Mouse (Mus musculus): ENCODE measurements at regions not wholly inside any gene's neighbourhood (a gene's known extent, or its start where the extent isn't known, plus 50 kb on each side); places are given as distances from the start of the nearest gene placed in this dataset.

DNA sequence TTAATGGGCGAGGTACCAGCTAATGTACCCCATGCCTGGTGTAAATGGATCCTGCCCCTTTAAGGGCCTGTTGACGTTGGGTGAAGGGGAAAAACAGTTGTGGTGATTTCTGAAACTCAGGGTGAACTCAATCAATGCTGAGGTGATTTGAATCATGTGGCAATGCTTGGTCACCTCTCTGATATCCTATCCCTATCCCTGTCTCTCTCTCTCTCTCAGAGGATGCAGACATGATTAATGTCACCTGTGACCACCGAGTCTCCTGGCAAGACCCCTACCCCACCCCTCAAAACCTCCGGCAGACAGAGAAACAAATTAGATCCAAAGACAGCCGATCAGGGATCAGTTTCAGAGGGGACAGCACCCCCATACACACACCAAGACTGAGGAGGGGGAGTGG lies 54.8 kb upstream of the Tbx3 start:
- DNase-seq (ENCODE audit: low spot score in 2 of 2) = no peak

DNA sequence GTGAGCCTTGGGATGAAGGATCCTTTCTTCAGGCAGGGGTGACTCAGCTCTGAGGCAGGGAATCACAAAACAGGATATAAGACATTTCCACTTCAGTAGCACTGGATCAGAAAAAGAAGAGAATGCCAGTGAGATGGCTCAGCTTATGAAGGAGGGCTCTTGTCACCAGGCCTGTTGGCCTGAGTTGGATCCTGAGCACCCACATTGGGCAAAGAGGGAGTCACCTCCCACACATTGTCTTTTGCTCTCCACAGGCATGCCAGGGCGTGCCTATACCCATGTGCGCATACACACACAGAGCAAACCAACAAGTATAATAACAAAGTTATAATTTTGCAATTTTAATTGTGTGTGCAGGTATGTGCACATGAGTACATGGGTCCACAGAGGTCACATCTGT lies 52.6 kb upstream of the Tbx3 start:
- DNase-seq (ENCODE audit: low spot score in 2 of 2) = no peak

DNA sequence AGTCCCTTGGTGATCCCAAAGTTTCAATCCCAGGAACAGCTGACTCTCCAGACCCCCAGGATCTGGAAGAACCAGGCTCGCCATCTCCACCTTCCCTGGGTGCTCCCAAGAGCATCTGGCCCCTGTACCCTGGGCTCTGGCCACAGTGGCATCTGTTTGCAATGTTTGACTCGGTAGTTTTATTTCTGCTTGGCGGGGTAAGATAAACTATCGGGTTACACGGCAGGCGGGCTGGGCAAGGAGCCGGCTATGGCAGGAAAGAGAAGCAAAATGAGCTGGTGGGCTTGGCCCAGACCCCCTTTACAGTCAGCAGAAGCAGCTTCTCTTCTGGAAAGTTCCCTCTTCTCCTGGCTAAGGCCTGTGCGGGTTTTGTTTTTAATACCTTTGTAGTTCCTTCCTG lies 50.6 kb upstream of the Tbx3 start:
- no peak for DNase-seq (ENCODE audit: low spot score in 2 of 2)
